Mouse (Mus musculus): ENCODE results near the gene Ring1. TPM values are rescaled to one million over a fixed set of nuclear protein-coding genes. Genes with fewer than 3 reads are reported as not detected.
"Not testable (repeated sequence)": the region's sequence is repeated elsewhere in the genome, so short reads cannot be mapped to it uniquely, and the experiment has no call there.

Gene Ring1
- polyA plus RNA-seq, 1 experiment from 2014 or later = 7.5 TPM

DNA sequence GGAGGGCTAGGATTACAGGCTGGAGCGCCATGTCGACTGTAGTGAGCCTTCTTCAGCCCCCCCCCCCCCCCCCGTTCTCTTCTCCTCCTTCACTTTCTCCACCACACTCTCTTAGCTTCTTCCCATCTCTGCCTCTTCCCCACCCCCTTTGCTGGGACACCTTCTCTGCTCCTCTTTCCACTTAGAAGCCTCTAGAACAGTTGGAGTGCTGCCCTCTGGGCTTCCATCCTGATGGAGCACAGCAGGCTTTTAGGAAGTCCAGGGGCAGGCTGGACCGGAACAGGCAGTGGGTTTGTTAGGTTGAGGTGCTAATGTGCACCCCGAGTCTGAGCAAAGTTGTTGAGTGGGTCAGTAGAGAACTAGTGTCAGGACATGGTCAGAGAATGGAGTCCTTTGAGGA lies 14.3 kb downstream of the Ring1 start:
- Histone ChIP-seq H3K4me1 (replicated peaks; ENCODE audit: control insufficient read depth, insufficient read depth, low read length) (no peaks in the 10 kb centered on the region), H3K9me3 (ENCODE audit: control insufficient read depth, low read length) (no peaks in the 10 kb centered on the region), H3K27ac (ENCODE audit: low read depth, low read length) (no peak overlapping the region), H3K9ac (ENCODE audit: low read length) (no peak overlapping the region), H3K27me3 (ENCODE audit: control insufficient read depth, insufficient read depth, low read length) (no peaks in the 10 kb centered on the region), H3K36me3 (ENCODE audit: control insufficient read depth, insufficient read depth, low read length) (no peaks in the 10 kb centered on the region; the same call in 1 of the 2 replicates), H3K4me3 (ENCODE audit: low read depth, low read length) (no peak overlapping the region), H3K4me2 (ENCODE audit: low read depth, low read length, severe bottlenecking) (no peak overlapping the region)
- WGBS = 87% methylated on average over 5 of the region's 5 CpGs
- ATAC-seq (replicated peaks; ENCODE audit: low FRiP score) = no peak
- DNase-seq (ENCODE audit: low spot score) = peak; percentile 15

- no peak overlapping the region for H3K27ac ChIP-seq (ENCODE audit: low read depth, low read length)
- H3K4me1 ChIP-seq (replicated peaks; ENCODE audit: control insufficient read depth, insufficient read depth, low read length) = no peaks in the 10 kb centered on the region
- no peaks in the 10 kb centered on the region for H3K36me3 ChIP-seq (ENCODE audit: control insufficient read depth, insufficient read depth, low read length)
- H3K4me3 ChIP-seq (ENCODE audit: low read depth, low read length) = no peak overlapping the region
- H3K27me3 ChIP-seq (ENCODE audit: control insufficient read depth, insufficient read depth, low read length) = no peaks in the 10 kb centered on the region
- no peaks in the 10 kb centered on the region for H3K9me3 ChIP-seq (ENCODE audit: control insufficient read depth, low read length)
- no peak overlapping the region for H3K4me2 ChIP-seq (ENCODE audit: low read depth, low read length, severe bottlenecking)
- 57% methylated on average over 2 of the region's 2 CpGs for WGBS
- DNase-seq (ENCODE audit: low spot score) = no peak
- H3K9ac ChIP-seq (ENCODE audit: low read length) = no peak overlapping the region
- ATAC-seq (replicated peaks; ENCODE audit: low FRiP score) = no peak
These were observed 17.9 kb downstream of the Ring1 start for GRCm38 (mm10) chr17:34006570-34006969.

GRCm38 (mm10) chr17:34003426-34003825 lies 21.1 kb downstream of the Ring1 start:
- H3K4me2 ChIP-seq (ENCODE audit: low read depth, low read length, severe bottlenecking) = no peak overlapping the region
- no peaks in the 10 kb centered on the region for H3K9me3 ChIP-seq (ENCODE audit: control insufficient read depth, low read length)
- DNase-seq (ENCODE audit: low spot score) (peak; percentile 81), ATAC-seq (replicated peaks; ENCODE audit: low FRiP score) (no peak)
- H3K27ac ChIP-seq (ENCODE audit: low read depth, low read length) = no peak overlapping the region
- H3K36me3 ChIP-seq (ENCODE audit: control insufficient read depth, insufficient read depth, low read length) = no peaks in the 10 kb centered on the region
- peaks cover 2% of the 10 kb centered on the region; the same call in 1 of the 2 replicates for H3K4me1 ChIP-seq (replicated peaks; ENCODE audit: control insufficient read depth, insufficient read depth, low read length)
- no peak overlapping the region for H3K9ac ChIP-seq (ENCODE audit: low read length)
- no peak overlapping the region for H3K4me3 ChIP-seq (ENCODE audit: low read depth, low read length)
- 7% methylated on average over 5 of the region's 5 CpGs for WGBS
- H3K27me3 ChIP-seq (ENCODE audit: control insufficient read depth, insufficient read depth, low read length) = peaks cover 8% of the 10 kb centered on the region; the same call in 1 of the 2 replicates

GRCm38 (mm10) chr17:34000796-34001195 lies 23.7 kb downstream of the Ring1 start:
- H3K27ac ChIP-seq (ENCODE audit: low read depth, low read length); H3K4me3 ChIP-seq (ENCODE audit: low read depth, low read length); ATAC-seq (replicated peaks; ENCODE audit: low FRiP score); DNase-seq (ENCODE audit: low spot score); H3K9ac ChIP-seq (ENCODE audit: low read length); H3K27me3 ChIP-seq (ENCODE audit: control insufficient read depth, insufficient read depth, low read length); H3K4me1 ChIP-seq (replicated peaks; ENCODE audit: control insufficient read depth, insufficient read depth, low read length); H3K36me3 ChIP-seq (ENCODE audit: control insufficient read depth, insufficient read depth, low read length); H3K9me3 ChIP-seq (ENCODE audit: control insufficient read depth, low read length); H3K4me2 ChIP-seq (ENCODE audit: low read depth, low read length, severe bottlenecking): not testable (repeated sequence)
- 58% methylated on average over 2 of the region's 2 CpGs for WGBS

GRCm38 (mm10) chr17:34000150-34000537 lies 24.3 kb downstream of the Ring1 start, which contains the start of gene H2-K1:
Gene H2-K1, minus strand, starts transcription at chr17:34000347.
- DNase-seq (ENCODE audit: low spot score) (peak; percentile 83), ATAC-seq (replicated peaks; ENCODE audit: low FRiP score) (peak; percentile 80)
- Histone ChIP-seq H3K4me2 (ENCODE audit: low read depth, low read length, severe bottlenecking) (peak within 1 kb of the TSS; percentile 94), H3K9ac (ENCODE audit: low read length) (peak within 1 kb of the TSS; percentile 64), H3K4me1 (replicated peaks; ENCODE audit: control insufficient read depth, insufficient read depth, low read length) (peaks cover 2% of the 10 kb centered on the region; the same call in 1 of the 2 replicates), H3K4me3 (ENCODE audit: low read depth, low read length) (peak within 1 kb of the TSS; percentile 54), H3K27me3 (ENCODE audit: control insufficient read depth, insufficient read depth, low read length) (peaks cover 8% of the 10 kb centered on the region; the same call in 1 of the 2 replicates), H3K27ac (ENCODE audit: low read depth, low read length) (no peak within 1 kb of the TSS), H3K36me3 (ENCODE audit: control insufficient read depth, insufficient read depth, low read length) (no peaks in the 10 kb centered on the region), H3K9me3 (ENCODE audit: control insufficient read depth, low read length) (no peaks in the 10 kb centered on the region)
- 1% methylated on average over 27 of the region's 30 CpGs for WGBS

DNA sequence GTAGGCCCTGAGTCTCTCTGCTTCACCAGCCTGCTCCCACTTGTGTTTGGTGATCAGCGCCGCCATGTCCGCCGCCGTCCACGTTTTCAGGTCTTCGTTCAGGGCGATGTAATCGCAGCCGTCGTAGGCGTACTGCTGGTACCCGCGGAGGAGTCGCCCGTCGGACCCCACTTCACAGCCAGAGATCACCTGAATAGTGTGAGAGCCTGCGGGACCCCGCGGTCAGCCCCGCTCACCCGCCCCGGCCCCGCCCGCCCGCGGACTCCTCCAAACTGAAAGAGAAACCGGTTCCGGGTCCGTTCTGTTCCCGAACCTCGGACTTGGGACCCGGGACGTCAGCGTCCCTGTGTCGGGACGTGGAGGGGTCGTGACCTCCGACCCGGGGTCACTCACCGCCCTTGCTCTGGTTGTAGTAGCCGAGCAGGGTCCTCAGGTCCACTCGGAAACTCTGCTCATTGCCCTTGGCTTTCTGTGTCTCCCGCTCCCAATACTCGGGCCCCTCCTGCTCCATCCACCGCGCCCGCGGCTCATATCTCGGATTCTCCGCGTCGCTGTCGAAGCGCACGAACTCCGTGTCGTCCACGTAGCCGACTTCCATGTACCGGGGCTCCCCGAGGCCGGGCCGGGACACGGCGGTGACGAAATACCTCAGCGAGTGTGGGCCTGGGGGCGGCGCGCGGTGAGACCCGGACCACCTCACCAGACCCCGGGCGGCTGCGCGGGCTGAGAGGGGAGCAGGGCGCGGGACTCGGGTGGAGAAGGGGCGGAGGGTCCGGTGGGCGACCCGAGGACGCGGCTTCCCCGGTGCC lies 24.9 kb downstream of the Ring1 start:
- Histone ChIP-seq H3K27me3 (ENCODE audit: control insufficient read depth, insufficient read depth, low read length) (peaks cover 8% of the 10 kb centered on the region; the same call in 1 of the 2 replicates), H3K27ac (ENCODE audit: low read depth, low read length) (no peak overlapping the region), H3K9ac (ENCODE audit: low read length) (peak overlapping the region; percentile 64), H3K36me3 (ENCODE audit: control insufficient read depth, insufficient read depth, low read length) (no peaks in the 10 kb centered on the region), H3K4me2 (ENCODE audit: low read depth, low read length, severe bottlenecking) (peak overlapping the region; percentile 94), H3K4me3 (ENCODE audit: low read depth, low read length) (peak overlapping the region; percentile 54), H3K4me1 (replicated peaks; ENCODE audit: control insufficient read depth, insufficient read depth, low read length) (peaks cover 2% of the 10 kb centered on the region; the same call in 1 of the 2 replicates), H3K9me3 (ENCODE audit: control insufficient read depth, low read length) (no peaks in the 10 kb centered on the region)
- WGBS = 1% methylated on average over 86 of the region's 87 CpGs
- ATAC-seq (replicated peaks; ENCODE audit: low FRiP score) (peak; percentile 42), DNase-seq (ENCODE audit: low spot score) (peak; percentile 55)

- not testable (repeated sequence) for H3K9me3 ChIP-seq (ENCODE audit: control insufficient read depth, low read length); H3K4me3 ChIP-seq (ENCODE audit: low read depth, low read length); H3K9ac ChIP-seq (ENCODE audit: low read length); H3K4me2 ChIP-seq (ENCODE audit: low read depth, low read length, severe bottlenecking); H3K4me1 ChIP-seq (replicated peaks; ENCODE audit: control insufficient read depth, insufficient read depth, low read length); H3K36me3 ChIP-seq (ENCODE audit: control insufficient read depth, insufficient read depth, low read length); DNase-seq (ENCODE audit: low spot score); H3K27me3 ChIP-seq (ENCODE audit: control insufficient read depth, insufficient read depth, low read length); ATAC-seq (replicated peaks; ENCODE audit: low FRiP score); H3K27ac ChIP-seq (ENCODE audit: low read depth, low read length)
- WGBS = 62% methylated on average over 5 of the region's 5 CpGs
These were observed 25.8 kb downstream of the Ring1 start for GRCm38 (mm10) chr17:33998697-33999096.

DNA sequence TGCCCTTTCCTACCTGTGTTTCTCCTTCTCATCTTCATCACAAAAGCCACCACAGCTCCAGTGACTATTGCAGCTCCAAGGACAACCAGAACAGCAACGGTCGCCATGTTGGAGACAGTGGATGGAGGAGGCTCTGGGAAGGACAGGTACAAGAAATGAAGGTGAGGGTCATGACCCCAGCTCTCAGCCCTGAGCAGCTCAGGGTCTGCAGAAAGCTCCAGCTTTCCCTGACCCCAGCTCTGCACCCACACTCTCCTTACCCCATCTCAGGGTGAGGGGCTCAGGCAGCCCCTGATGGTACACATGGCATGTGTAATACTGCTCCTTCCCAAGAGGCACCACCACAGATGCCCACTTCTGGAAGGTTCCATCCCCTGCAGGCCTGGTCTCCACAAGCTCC lies 27.5 kb downstream of the Ring1 start:
- not testable (repeated sequence) for H3K9me3 ChIP-seq (ENCODE audit: control insufficient read depth, low read length); H3K36me3 ChIP-seq (ENCODE audit: control insufficient read depth, insufficient read depth, low read length); ATAC-seq (replicated peaks; ENCODE audit: low FRiP score); H3K27me3 ChIP-seq (ENCODE audit: control insufficient read depth, insufficient read depth, low read length); H3K4me1 ChIP-seq (replicated peaks; ENCODE audit: control insufficient read depth, insufficient read depth, low read length); H3K4me3 ChIP-seq (ENCODE audit: low read depth, low read length); H3K9ac ChIP-seq (ENCODE audit: low read length); H3K4me2 ChIP-seq (ENCODE audit: low read depth, low read length, severe bottlenecking); H3K27ac ChIP-seq (ENCODE audit: low read depth, low read length)
- peak; percentile 35 for DNase-seq (ENCODE audit: low spot score)
- WGBS = 91% methylated on average over 2 of the region's 2 CpGs

All from forebrain, embryonic 11.5 days (tissue).